Mouse (Mus musculus) urinary bladder, adult 18-20 months (tissue): ENCODE data around the gene Spata13.

Experiments
- DNase-seq, 2 experiments: peaks; one replicate each; pipeline ENCODE4 v3.0.0; 2022; ENCODE audit warnings: low spot score in 2 of 2, mixed read lengths in 2 of 2

The Spata13 gene

DNA sequence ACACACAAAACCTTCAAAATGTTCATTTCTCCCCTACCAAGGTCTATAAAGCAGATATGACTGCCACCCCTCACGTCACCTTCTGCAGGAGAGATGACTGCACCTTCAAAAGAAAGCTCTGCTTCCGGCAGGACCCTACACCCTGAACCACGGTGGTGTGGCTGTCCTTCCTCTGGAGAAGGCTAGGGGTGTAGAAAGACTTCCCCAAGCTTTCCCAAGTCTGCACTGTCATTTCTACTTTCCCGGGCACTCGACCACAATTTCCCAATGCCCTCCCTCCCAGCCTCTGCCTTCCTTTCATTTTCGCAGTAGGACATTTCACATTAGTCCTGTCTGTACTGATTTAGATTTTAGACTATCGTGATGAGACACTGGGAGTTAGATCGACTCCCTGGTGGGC lies 149.4 kb downstream of the Spata13 start:
- no peak for DNase-seq

DNA sequence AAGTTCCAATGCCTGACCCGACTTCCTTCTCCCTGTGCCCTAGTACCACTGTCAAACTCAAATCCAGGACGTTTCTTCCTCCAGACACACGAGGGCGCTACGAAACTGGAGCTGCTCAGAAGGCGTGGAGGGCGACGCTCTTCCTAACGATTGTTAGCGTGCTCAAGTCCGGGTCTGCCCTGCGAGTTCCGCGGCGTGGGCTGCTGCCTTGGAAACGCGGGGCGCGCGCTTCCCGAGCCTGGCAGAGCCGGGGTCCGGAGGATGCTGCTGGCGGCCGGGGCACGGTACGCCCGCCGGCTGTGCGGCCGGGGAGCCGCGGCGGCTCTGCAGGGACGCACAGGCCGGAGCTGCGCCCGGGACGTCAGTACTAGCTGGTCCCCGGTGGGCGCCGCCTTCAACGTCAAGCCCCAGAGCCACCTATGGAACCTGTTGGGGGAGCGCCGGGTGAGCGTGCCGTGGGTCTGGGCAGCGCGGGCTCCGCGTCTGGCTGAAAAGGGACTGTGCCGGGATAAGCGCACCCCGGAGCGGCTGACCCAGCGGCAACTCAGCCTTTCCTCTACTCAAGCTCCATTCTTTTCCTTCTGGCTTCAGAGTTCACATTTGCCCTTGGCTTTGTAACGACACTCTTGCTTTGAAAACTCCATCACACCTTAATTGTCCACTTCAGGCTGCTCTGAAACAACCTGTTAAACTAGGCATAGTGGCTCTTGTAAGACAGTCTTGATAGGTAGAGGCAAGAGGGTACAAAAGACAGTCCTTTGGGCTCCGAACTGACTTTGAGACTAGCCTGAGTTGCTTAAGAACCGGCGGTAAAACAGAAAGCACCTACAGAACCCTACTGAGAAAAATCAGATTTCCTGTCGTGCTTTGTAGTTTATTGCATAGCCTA lies 150.9 kb downstream of the Spata13 start, which contains the start of gene Mipep:
Gene Mipep, plus strand, starts transcription at position 147 of the 889 bp plus-strand sequence.
- peak; percentile 63 to 82 for DNase-seq

DNA sequence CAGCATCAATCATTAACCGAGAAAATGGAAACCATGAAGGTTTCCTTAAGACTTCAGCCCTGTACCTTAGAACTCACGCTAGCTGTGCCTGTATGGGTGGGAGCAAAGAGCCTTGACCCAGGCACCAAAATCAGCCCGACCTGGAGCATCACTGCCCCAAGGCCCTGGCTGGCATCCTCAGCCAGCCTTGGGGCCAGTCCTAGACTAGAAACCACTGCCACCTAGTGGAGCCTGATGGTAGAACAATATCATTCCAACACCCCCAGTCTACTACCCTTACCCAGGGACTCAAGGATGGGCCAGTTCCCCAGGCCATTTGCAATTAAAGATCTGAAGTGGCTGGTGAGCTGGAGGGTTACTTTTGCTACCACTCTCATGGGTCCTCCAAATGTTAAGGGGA lies 156.3 kb downstream of the Spata13 start:
- peak in 1 of 2 experiments; percentile 19 for DNase-seq

DNA sequence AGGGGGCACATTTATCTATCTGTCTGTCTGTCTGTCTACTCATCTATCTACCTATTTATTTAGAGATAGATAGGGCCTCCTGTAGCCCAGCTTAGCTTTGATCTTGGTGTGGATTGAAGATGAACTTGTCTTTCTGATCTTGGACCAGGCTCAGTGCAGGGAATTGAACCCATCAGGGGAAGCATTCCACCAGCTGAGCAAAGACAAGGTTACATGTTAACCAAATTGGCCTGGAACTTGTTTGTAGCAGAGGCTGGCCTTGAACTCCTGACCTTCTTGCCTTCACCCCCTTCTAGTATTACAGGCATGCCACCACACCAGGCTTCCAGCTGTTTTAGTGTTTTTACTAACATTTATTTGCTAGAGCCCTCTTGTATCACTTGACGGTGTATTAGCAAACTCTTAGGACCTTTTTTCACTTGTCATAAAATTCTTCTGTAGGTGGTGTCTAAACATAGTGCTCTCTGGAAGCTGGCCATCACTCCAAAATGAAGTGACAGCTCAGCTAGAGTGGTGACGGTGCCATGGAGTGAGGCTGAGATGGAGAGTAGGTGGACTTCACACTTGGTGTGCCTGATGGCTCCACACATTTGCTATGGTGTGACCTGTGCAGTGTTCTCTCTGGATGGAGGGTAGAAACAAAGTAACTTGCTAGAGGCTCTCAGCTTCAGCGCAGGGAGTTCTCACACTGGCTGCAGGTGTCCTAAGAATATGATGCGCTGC lies 163.0 kb downstream of the Spata13 start:
- no peak for DNase-seq

DNA sequence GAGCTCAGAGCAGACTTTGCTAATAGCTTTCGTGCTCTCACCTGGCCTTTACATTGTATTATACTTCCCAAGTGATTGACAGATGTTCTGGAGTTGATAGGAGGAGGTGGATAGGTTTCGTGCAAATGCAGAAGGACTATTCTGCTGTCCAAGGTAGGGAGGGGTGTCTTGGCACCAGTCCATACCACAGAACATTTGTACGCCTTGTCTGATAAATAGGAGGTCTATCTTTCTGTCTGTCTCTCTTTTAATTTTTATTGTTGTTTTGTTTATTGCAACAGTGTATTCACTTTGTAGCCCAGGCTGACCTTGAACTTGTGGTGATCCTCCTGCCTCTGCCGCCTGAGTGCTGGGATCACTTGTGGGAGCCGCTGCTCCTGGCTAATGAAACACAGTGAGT lies 163.8 kb downstream of the Spata13 start:
- no peak for DNase-seq

DNA sequence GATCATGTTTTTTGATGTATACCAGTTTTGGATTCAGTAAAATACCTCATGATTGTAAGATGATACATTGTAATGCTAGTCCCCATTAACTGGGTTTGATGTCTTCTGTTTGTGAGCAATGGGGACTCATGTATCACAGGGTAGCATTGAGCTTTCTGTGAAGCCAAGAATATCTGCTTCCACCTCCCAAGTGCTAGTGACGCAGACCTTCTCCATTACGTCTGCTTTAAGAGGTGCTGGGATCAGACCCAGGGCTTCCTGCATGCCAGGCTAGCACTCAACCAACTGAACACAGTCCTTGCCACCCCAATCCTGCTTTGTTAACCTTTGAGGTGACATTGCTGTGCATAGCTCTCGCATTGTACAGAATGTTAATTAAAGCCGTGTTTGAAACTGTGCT lies 164.9 kb downstream of the Spata13 start:
- DNase-seq, result no peak

DNA sequence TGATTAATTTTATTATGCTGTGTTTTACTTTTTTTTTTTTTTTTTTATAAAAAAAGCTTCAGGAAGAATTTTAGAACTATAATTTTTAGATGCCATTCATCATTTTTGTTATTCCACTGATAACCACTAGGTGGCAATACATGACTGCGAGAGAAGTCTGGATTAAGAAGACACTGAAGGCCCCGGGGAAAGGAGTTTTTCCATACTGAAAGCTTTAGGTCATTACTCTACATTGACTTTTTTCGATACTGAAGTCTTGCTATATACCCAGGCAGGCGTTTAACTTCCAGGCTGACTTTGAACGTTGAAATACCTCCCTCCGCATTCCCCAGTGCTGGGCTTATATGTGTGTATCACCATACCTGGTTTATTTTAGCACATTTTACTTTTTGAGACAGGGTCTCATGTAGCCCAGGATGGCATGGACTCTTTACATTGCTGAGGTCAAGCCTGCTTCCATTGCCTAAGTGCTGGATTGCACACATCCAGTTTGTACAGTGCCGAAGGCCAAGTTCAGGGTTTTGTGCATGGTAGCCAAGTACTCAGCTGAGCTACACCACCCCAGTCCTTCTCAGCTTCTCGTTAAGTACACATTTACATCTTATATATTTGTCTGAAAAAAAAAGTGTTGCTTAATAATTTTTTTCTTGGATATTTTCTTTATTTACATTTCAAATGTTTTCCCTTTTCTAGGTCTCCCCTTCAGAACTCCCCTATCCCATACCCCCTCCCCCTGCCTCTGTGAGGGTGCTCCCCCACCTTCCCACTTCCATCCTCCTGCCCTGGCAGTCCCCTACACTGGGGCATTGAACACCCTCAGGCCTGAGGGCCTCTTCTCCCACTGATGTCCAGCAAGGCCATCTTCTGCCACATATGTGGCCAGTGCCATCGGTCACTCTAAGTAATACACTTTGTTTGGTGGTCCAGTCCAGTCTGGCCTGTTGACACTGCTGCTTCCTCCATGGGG lies 166.2 kb downstream of the Spata13 start:
- DNase-seq, result no peak

DNA sequence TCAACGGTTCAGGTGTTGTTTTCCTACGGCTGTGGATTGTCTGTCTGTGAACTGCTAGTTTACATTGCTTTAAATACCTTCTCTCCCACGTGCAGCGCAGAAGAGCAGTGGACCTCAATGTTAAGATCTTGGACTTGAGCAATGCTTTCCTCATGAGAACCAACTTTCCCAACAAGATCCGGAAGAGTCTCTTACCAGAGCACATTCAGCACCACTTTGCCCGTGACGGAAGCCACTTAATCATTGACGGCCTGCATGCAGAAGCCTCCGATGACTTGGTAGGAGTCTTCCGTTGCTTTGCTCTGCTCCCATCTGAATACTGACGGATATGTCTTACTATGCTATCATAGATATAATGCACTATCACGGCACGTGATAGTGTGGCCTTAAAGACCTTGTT lies 168.2 kb downstream of the Spata13 start:
- no peak for DNase-seq

DNA sequence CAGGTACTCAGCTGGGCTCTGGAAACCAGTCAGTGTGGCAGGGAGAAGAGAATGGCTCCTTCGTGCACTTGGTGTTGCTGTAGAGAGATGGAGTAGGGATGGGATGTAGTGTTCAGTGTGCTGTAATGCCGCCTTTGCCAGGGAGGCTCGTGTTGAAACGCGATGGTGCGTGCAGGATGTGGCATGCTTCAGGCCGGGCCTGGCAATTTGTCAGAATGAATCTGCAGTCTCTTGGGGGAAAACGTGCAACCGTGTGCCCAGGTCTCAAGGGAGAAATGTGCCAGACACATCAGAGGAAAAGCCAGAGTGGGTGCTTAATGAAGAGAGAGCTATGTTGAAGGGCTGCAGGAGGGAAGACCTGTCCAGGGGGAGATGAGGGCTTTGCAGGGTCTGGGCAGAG lies 171.2 kb downstream of the Spata13 start:
- DNase-seq, result no peak

DNA sequence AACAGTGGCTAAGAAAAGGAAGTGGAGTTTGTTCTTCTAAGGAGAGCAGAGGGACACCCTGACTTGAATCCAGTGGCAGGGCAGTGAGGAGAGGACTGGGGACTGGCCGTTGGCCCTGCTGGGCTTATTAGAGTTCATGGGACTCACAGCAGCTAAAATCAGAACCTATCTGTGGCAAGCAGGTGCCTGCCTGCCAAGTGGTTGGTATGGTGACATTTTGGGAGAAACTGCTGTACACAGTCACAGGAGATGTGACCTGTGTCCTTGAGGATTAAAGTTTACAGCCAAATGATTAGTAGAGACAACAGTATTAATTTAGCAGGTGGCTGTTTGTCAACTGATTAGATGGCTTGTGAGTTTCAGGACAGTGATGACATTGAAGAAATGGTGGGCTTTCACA lies 172.1 kb downstream of the Spata13 start:
- DNase-seq, result no peak

DNA sequence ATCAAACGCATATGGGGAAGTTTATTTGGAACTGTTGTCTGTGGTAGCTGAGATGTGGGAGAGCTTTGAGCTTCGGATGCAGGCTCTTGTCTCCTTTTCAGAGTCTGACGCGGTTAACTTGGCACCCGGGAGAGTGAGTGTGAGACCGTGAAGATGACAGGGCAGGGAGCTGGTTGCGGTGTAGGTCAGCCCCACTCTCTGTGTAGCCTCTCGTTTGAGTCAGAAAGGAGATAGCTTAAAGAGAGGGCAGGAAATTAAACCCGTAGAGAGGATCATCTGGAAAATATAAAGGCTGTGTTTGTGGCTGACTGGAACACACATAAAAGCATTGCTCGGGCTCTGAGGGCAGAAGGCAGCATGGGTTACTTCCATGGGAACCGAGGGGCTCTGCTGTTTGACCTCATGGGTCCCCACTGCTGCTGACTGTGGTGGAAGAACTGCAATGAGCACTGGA lies 173.1 kb downstream of the Spata13 start:
- no peak for DNase-seq

DNA sequence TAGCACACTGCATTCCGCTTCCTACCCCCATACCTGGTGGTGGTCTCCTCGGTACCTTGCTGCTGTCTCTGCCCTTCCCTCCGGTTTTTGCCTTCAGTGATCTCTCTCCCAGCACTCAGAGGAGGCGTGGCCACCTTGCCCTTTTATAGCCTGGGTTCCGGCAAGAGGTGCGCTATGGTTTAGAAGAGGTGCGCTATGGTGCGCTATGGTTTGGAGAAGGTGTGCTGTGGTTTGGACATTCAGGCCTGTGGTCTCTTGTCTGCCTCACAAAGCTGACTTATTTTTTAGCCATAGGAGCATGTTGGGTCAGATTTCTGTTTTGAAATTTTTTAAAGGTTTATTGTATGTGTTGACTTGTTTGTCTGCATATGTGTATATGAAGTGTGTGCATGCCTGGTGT lies 176.1 kb downstream of the Spata13 start:
- DNase-seq, result no peak

DNA sequence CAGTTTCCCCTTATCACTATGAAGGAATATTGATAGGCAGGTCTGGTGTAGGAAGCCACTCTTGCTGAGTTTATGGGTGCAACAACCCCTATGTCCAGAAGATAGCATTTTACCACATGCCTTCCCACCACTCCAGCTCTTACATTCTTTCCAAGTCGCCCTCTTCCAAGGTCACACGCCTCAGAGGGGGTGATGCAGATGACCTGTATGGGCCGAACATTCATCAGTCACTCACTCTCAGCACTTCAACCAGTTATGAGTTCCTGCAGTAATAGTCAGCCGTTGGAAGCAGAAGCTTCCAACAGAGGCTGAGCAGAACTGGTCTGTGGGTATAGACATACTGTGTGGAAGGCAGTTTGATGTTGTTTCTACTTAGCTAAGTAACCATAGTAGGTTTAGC lies 177.7 kb downstream of the Spata13 start:
- no peak for DNase-seq
